Mouse (Mus musculus) right cerebral cortex, adult 18-20 months (tissue): ENCODE measurements at regions not wholly inside any gene's neighbourhood (a gene's known extent, or its start where the extent isn't known, plus 50 kb on each side); places are given as distances from the start of the nearest gene placed in this dataset.

ENCODE experiments used
- DNase-seq: peaks from one replicate; pipeline ENCODE4 v3.0.0; 2022; ENCODE audit warnings: mixed read lengths

GRCm38 (mm10) chr14:62003013-62003781, 289.2 kb upstream of the Rnaseh2b start:
- DNase-seq: peak; percentile 40

DNA sequence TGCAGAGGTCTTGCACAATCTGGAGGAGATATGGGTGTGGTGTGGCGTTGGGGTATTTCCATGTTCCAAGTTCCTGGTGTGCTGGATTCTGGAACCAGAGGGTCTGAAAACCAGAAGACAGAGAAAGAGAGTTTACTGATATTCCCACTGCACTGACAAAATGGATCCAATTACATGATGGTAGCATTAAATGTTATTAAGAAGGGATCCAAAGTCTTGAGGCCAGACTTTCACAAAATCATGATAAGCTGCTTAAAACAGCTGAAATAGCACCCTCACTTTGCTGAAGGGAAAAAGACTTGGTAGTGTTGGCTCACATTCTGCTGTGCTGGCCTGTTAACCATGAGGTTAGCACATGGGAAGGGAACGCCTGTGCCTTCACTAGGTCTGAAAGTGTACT, 288.6 kb upstream of the Rnaseh2b start:
- DNase-seq: no peak

GRCm38 (mm10) chr14:62008707-62009106, 283.7 kb upstream of the Rnaseh2b start:
- DNase-seq: no peak

DNA sequence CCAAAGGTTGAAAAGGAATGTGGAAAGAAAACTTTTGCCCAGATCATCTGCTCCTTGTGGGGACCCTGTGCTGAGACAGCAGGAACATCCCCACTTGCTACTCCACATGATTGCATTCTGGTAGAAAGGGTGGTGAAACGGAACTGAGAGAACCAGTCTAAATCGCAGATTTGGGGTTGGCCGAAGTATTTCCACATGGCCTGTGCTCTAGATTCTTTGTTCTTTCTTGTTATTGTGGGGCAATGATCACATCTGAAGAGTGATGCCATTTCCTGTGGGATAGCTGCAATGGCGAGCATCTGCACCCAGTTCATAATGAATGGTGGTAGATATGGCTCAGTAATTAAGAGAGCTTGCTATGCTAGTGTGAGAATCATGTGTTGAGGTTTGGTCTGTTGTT, 273.6 kb upstream of the Rnaseh2b start:
- no peak for DNase-seq

DNA sequence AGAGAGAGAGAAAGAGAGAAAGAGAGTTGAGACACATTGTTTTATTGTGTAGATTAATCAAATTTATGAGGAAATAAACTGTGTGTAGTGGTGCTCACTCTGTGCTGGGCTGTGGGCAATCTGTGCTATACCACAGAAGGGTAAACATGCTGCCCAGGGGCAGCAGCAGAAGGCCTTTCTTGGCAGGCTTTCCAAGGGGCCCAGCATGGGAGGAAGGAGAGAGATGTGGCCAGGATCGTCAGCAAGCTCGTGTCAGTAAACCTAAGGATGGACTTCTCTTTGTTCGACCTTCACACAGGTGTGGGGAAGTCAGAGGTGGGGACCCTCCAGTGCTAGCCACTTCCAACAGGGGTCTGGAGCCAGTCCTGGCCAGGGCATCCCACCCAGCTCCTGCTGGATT, 271.4 kb upstream of the Rnaseh2b start:
- DNase-seq: no peak

GRCm38 (mm10) chr14:62022193-62022592, 270.2 kb upstream of the Rnaseh2b start:
- no peak for DNase-seq

- no peak for DNase-seq
Measured at GRCm38 (mm10) chr14:62023022-62023421, 269.4 kb upstream of the Rnaseh2b start.

DNA sequence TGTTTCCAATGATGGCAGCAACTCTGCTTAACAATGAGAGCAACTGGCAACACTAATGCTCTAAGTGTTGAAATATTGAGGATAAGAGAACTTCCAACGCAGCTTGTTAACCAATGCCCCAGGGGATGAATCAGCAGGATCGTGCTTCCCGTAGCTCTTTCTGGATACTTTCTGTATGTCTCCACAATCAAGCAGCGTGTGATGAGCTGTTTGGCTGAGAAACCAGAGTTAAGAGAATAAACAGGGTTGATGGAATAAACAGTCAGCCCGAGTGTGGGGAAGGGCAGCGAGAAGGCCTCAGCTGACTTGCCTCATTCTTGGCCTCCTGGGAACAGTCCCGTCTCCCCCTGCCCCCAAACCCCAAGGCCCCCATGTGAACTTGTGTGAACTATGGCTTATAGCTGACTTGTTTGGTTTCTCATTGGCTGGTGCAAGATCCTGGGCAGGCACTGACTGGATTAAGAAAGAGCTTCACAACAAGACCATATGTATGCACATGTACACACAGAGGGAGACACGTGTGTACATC, 264.6 kb upstream of the Rnaseh2b start:
- DNase-seq: no peak

DNA sequence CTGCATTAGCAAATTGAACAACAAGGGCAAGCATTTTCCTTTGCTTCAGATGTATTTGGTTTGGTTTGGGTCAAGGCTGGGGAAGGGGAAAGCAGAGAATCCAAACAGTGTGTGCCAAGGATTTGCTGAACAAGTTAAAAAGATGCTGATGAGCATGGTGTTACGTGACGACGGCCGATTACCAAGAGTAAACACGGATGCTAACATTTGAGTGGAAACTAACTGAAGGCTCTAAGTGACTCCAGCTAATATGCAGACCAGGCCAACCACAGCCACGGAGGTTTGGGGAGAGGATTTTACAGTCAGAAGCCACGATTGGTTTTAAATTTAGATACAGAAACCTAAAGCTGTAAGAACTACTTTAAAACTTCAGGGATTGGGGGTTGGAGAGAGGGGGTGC, 262.3 kb upstream of the Rnaseh2b start:
- DNase-seq: no peak

DNA sequence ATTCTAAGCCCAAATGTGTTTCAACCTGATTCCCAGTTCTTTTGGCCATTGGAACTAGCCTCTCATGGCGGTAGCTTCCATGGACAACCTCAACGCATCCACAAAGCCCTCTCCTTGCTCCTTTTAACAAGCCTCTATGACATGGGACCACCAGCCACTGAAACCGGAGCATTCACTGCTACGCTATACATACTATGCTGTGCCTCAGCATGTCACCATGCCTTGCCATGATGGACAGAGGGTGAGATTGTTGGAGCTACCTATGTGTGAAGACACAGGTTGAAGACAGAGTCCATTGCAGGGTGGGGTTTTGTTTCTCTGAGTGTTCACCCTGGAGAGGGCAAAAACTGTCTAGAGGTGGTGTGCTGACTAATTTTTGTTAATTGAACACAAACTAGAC, 258.7 kb upstream of the Rnaseh2b start:
- DNase-seq: no peak

DNA sequence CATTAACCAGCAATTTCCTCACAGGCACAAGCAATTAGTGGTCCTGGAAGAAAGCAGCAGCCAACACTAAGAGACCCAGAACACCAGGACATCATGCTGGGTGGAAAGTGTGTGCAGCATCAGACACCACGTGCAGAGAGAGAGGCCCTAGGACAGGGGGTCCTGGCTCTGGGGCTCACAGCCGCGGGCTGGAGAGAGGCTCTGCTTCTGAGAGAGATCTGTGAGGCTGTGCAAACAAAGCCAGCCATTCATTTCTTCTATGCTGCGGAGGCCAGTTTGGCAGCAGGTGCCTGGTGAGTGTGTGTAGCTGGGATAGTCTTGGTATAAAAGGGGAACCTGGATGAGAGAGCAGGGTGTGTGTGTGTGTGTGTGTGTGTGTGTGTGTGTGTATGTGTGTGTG, 257.7 kb upstream of the Rnaseh2b start:
- DNase-seq: no peak

GRCm38 (mm10) chr14:62035416-62035815, 257.0 kb upstream of the Rnaseh2b start:
- no peak for DNase-seq

DNA sequence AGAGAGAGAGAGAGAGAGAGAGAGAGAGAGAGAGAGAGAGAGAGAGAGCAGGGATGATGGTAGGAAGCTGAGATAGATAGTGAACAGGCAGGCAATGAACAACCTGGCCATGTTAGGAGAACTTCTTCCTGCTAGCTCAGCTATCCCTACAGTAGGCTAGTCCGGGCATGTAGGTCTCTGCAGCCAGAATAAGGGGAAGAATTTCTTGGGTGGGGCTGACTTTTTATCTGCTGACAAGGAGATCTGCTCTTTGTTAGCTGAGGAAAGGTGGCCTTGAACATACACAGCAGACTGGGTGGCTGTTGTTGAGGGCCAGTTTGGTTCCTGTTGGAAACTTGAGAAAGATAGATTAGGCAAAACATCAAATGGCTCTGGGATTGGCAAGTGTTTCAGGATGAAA, 254.9 kb upstream of the Rnaseh2b start:
- no peak for DNase-seq

DNA sequence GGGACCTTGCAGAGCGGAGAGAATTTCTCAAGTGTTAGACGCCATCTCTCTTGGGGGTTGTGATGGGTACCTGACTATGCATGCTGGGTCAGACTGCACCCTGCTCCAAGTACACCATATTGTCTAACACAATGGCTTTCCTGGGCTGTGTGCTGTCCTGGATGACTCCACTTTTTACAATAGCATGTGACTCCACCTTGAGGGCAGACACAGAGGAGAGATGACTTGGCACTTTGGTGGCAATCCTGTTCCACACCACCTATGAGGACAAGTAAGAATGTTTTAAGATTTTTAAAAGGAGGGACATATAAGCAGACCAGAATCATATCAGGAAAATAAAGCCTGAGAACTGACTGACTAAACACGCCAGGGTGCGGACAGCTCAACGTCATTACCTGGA, 254.5 kb upstream of the Rnaseh2b start:
- no peak for DNase-seq

DNA sequence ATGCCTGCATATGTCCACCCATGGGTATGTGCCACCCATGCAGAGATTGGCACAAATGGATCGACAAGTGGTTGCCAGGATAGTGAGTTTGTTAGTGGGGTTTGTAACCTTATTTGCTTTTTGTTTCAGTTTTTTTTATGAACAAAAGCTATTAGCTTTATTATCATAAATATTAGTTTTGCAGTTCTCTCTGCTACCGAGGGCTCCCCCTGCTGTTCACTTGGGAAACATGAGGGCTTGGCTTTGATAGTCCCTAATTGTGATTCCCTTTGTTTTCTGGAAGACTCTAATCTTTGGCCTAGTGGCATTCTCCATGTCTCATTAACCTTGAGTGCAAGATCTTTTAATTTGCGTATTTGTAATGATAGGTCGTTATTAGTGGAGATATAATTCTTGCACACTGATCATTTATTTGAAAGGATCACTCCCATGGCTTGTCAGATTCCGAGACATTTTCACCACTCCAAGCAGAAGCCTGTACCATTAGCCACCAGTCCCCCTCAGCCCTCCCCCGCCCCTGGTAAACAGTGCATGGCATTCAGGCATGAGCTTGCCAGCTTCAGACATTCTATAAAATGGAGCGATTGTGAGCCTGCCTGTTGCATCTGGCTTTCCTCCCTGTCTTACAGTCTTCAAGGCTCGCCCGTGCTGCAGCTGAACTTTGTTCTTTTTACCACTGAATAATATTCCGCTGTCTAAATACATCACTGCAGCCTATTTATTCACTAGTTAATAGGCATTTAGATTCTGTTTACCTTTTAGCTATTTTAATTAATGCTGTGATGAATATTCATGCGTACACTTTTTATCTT, 249.9 kb upstream of the Rnaseh2b start:
- peak; percentile 57 for DNase-seq

- no peak for DNase-seq
Measured at GRCm38 (mm10) chr14:62043117-62043422, 249.3 kb upstream of the Rnaseh2b start.

DNA sequence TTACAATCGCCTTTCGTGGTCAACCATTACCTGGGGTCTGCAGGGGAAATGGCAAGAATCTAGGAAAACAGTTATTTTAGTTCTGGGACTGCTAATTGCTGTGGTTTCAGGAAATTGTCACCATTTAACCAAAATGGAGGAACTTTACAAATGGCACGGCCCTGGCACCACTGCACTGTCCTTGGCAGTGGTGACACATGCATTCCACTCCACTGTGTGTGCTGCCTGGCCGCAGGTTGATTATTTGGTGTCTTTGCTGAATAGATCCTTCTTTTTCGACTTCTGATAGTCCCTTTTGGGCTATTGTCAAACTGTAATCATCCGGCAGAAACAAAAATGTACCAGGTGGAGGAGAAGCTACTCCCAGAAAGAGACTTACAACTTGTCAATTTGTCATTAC, 241.4 kb upstream of the Rnaseh2b start:
- no peak for DNase-seq

- no peak for DNase-seq
Measured at GRCm38 (mm10) chr14:62051923-62052322, 240.5 kb upstream of the Rnaseh2b start.

DNA sequence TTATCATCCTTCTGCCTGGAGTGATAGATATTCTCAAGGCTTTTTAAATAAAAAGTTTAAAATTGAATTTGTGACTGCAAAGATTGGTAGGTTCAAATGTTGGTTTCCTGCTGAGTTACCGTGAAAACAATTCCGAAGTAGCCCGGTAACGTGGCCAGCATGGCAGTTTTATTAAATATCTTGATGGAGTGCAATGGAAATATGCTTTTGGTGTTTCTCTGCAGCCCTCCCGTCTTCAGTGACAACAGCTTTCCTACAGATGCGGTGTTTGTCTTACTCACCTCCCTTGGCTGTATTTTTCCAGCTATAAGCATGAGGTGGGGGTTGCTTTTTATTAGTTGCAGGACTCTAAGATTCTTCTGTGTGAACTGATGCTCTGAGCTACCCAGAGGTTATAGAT, 239.4 kb upstream of the Rnaseh2b start:
- DNase-seq: no peak

GRCm38 (mm10) chr14:62057096-62057495, 235.3 kb upstream of the Rnaseh2b start:
- DNase-seq: no peak

GRCm38 (mm10) chr14:62058100-62058499, 234.3 kb upstream of the Rnaseh2b start:
- DNase-seq: no peak

DNA sequence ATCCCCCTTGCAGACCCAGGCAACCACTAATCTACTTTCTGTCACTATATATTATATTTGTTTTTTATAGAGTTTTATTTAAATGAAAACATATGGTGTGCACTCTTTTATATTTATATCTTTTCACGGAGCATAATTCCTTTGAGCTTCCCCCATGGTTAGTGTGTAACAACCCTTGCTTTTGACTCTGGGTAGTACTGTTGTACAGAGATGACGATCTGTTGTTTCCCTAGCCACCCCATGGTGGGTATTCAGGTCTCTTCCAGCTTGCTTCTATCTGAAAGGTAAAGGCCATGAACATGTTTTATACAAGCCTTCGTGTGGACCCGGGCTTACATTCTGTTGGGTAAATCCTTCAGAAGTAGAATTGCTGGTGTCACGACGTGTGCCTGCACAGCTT, 221.2 kb upstream of the Rnaseh2b start:
- no peak for DNase-seq

GRCm38 (mm10) chr14:62084047-62084446, 208.3 kb upstream of the Rnaseh2b start:
- DNase-seq: no peak

GRCm38 (mm10) chr14:62088174-62088573, 204.2 kb upstream of the Rnaseh2b start:
- no peak for DNase-seq
